Mouse (Mus musculus) erythroblast, embryonic 14.5 days (primary cell): Measurements from ENCODE around the gene Hsf2bp.

Experiments used
- GATA1 ChIP-seq: IDR thresholded peaks from 2 replicates; pipeline ENCODE4 v1.6.1; 2012; ENCODE audit warnings: low read length, inconsistent platforms, mixed read lengths
- TAL1 ChIP-seq: IDR thresholded peaks from 3 replicates; pipeline ENCODE4 v1.6.1; 2012; ENCODE audit warnings: low read length, inconsistent platforms, mixed read lengths

DNA sequence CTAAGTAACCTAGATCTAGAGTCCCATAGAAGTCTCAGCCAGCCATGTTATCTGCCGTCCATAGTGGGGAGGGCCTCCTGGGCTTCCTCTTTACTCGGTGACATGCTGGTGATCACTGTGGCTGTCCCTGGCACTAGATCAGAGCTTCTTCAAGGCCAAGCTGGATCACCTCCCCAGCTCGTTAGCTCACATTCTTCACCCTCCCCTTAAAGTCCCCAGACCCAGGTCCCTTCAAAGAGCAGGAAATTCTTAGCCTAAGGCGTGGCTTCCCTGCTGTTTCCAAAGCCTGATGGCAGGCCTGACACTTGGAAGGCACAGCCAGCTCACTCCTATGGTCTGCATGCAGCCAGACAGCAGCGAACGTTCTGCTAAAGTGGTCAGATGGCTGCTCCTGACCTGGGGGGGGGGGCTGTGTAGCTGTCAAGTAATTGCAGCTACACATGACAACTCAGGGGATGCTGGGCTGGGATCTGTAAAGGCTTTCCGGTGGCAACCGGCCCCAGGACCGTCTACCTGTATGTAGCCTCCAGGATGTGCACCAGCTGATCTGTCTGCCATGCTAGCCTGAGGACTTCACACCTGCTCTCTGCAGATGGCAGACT, 115.5 kb downstream of the Hsf2bp start:
- TF ChIP-seq TAL1 = no peak
- TF ChIP-seq GATA1 = no peak
